Mouse (Mus musculus) urinary bladder, postnatal 36 days (tissue): ENCODE measurements around the gene Bbc3.
"Not testable (repeated sequence)": the region's sequence is repeated elsewhere in the genome, so short reads cannot be mapped to it uniquely, and the experiment has no call there.

ENCODE experiments used
- DNase-seq, 2 experiments: peaks; one replicate each; pipeline ENCODE4 v3.0.0; 2022; ENCODE audit warnings: low spot score in 2 of 2, mixed read lengths in 1 of 2

The Bbc3 gene

GRCm38 (mm10) chr7:16308093-16308492, at the start of gene Bbc3:
Bbc3 (plus strand) TSS chr7:16308393.
- not testable (repeated sequence) for DNase-seq

- peak in 1 of 2 experiments; percentile 9 for DNase-seq
These were observed 49.0 kb upstream of the Bbc3 start, which contains the start of gene C5ar1 for GRCm38 (mm10) chr7:16259110-16259590. C5ar1 (minus strand) TSS chr7:16259540.

- no peak for DNase-seq
These were observed 47.1 kb upstream of the Bbc3 start for GRCm38 (mm10) chr7:16261097-16261496.

- DNase-seq: peak; percentile 67 to 76
These were observed 45.0 kb upstream of the Bbc3 start for GRCm38 (mm10) chr7:16263015-16263787.

- DNase-seq: no peak
These were observed 44.4 kb upstream of the Bbc3 start for GRCm38 (mm10) chr7:16263843-16264242.

GRCm38 (mm10) chr7:16265856-16266255, 42.3 kb upstream of the Bbc3 start:
- no peak for DNase-seq

- DNase-seq: not testable (repeated sequence)
These were observed 41.6 kb upstream of the Bbc3 start for GRCm38 (mm10) chr7:16266593-16266992.

- no peak for DNase-seq
These were observed 37.1 kb upstream of the Bbc3 start for GRCm38 (mm10) chr7:16271139-16271538.

- peak; percentile 52 to 70 for DNase-seq
These were observed 35.5 kb upstream of the Bbc3 start for GRCm38 (mm10) chr7:16272681-16273080.

GRCm38 (mm10) chr7:16273081-16273765, 35.0 kb upstream of the Bbc3 start, which contains the start of gene Inafm1:
Inafm1 (minus strand) TSS chr7:16273617.
- peak; percentile 80 to 87 for DNase-seq

- peak; percentile 45 to 67 for DNase-seq
These were observed 34.4 kb upstream of the Bbc3 start for GRCm38 (mm10) chr7:16273766-16274140.

- DNase-seq: no peak
These were observed 33.0 kb upstream of the Bbc3 start for GRCm38 (mm10) chr7:16274922-16275890.

GRCm38 (mm10) chr7:16280721-16281120, 27.5 kb upstream of the Bbc3 start:
- no peak for DNase-seq

GRCm38 (mm10) chr7:16282334-16282733, 25.9 kb upstream of the Bbc3 start:
- DNase-seq: no peak

- no peak for DNase-seq
These were observed 24.2 kb upstream of the Bbc3 start for GRCm38 (mm10) chr7:16284001-16284400.

GRCm38 (mm10) chr7:16284904-16285303, 23.3 kb upstream of the Bbc3 start:
- no peak for DNase-seq

- peak; percentile 73 to 82 for DNase-seq
These were observed 22.7 kb upstream of the Bbc3 start for GRCm38 (mm10) chr7:16285450-16286025.

GRCm38 (mm10) chr7:16286026-16286961, 21.9 kb upstream of the Bbc3 start, which contains the start of gene Ccdc9:
Ccdc9 (minus strand) TSS chr7:16286795.
- DNase-seq: peak; percentile 100

- DNase-seq: no peak
These were observed 21.2 kb upstream of the Bbc3 start for GRCm38 (mm10) chr7:16287016-16287415.

- no peak for DNase-seq
These were observed 20.4 kb upstream of the Bbc3 start for GRCm38 (mm10) chr7:16287791-16288190.
